Mouse (Mus musculus): ENCODE data around the gene Tmem174. TPM values are rescaled to one million over a fixed set of nuclear protein-coding genes. Genes with fewer than 3 reads are reported as not detected.

Gene Tmem174
- polyA plus RNA-seq, 1 experiment from 2014 or later: not detected

DNA sequence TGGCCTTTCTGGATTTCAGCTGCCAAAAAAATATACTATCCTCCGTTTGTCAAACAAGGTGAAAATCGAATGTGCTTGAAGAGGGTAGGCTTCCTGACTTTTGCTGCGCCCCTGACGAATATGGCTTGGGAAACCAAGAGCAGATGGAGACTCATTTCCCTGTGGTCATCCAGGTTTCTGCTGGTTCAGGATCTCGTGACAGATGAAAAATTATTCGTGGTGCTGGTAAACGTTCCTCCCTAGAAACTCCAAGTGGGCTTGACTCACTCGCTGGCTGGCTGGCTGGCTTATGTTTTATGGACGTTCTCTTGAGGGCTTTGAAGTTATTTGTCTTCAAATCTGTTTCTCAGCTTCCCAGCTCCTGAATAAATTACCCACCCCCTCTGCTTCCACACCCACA, 47.6 kb downstream of the Tmem174 start:
- Histone ChIP-seq H3K27me3 (replicated peaks; ENCODE audit: control insufficient read depth, insufficient read depth, low read length) (peaks cover 29% of the 10 kb centered on the region), H3K27ac (ENCODE audit: low read depth, low read length) (no peak overlapping the region), H3K36me3 (ENCODE audit: control insufficient read depth, insufficient read depth, low read length) (no peaks in the 10 kb centered on the region), H3K4me2 (peak overlapping the region; percentile 73; the same call in 1 of the 2 replicates), H3K4me3 (ENCODE audit: low read depth, low read length) (no peak overlapping the region), H3K9ac (ENCODE audit: low read depth, low read length) (no peak overlapping the region), H3K4me1 (replicated peaks; ENCODE audit: control insufficient read depth, insufficient read depth, low read length) (0 out of 2 replicates have a peak, but pooled peaks cover 3% of the 10 kb centered on the region), H3K9me3 (ENCODE audit: control insufficient read depth, low read length) (no peaks in the 10 kb centered on the region)
- 42% methylated on average over 9 of the region's 9 CpGs for WGBS
- ATAC-seq (replicated peaks; ENCODE audit: low FRiP score) (no peak), DNase-seq (ENCODE audit: low spot score) (no peak)

DNA sequence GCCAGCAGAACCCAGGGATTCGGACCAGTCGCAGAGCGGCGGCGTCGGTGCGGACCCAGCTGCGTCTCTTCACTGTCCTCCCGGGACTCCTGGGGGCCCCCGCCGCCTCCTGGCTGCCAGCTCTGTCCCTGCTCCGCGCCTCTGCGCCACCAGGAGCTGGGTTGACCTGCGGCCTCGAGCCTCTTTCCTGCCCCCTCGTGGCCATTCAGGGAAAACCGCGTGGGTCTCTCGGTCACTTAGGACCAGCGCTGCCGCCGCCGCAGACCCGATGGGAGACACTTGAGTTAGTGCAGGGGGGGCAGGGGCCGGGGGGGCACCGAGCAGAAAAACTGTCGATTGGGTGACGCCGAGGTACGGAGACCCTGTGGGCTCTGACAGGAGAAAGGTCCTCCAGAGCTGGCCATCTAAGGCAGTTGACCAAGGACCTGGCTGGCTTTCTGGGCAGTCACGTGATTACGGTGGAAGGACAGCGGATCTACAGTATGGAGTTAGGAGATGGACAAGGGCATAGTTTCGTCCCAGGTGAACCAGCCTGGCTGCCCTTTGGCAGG, 48.2 kb downstream of the Tmem174 start:
- Histone ChIP-seq H3K4me3 (ENCODE audit: low read depth, low read length) (peak overlapping the region; percentile 44), H3K9ac (ENCODE audit: low read depth, low read length) (peak overlapping the region; percentile 39), H3K4me1 (replicated peaks; ENCODE audit: control insufficient read depth, insufficient read depth, low read length) (0 out of 2 replicates have a peak, but pooled peaks cover 3% of the 10 kb centered on the region), H3K27ac (ENCODE audit: low read depth, low read length) (no peak overlapping the region), H3K27me3 (replicated peaks; ENCODE audit: control insufficient read depth, insufficient read depth, low read length) (peaks cover 29% of the 10 kb centered on the region), H3K36me3 (ENCODE audit: control insufficient read depth, insufficient read depth, low read length) (no peaks in the 10 kb centered on the region), H3K9me3 (ENCODE audit: control insufficient read depth, low read length) (no peaks in the 10 kb centered on the region), H3K4me2 (peak overlapping the region; percentile 73)
- peak; percentile 79 for DNase-seq (ENCODE audit: low spot score)
- 2% methylated on average over 35 of the region's 35 CpGs for WGBS
- peak; percentile 68 for ATAC-seq (replicated peaks; ENCODE audit: low FRiP score)

DNA sequence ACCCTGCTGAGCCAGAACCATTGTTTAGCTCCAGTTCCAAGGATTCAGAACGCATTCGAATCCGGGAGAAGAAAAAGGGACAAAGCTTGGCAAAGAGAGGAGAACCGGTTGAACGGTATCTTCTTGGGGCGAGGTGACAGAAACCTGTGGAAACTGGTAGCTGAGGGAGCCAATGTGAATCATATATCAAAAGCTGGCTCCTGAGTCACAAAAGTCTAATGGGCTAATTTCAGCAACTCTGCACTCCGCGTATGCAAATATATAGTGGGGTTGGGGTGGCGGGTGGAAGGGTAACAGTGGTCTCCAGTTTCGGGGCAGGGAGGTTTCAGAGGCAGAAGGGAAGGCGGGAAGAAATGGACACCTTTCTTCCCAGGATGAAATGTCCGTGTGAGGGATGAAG, 48.7 kb downstream of the Tmem174 start:
- DNase-seq (ENCODE audit: low spot score) (no peak), ATAC-seq (replicated peaks; ENCODE audit: low FRiP score) (no peak)
- 8% methylated on average over 12 of the region's 12 CpGs for WGBS
- Histone ChIP-seq H3K9ac (ENCODE audit: low read depth, low read length) (peak overlapping the region; percentile 39), H3K4me2 (peak overlapping the region; percentile 73), H3K9me3 (ENCODE audit: control insufficient read depth, low read length) (no peaks in the 10 kb centered on the region), H3K4me1 (replicated peaks; ENCODE audit: control insufficient read depth, insufficient read depth, low read length) (0 out of 2 replicates have a peak, but pooled peaks cover 3% of the 10 kb centered on the region), H3K27ac (ENCODE audit: low read depth, low read length) (no peak overlapping the region), H3K36me3 (ENCODE audit: control insufficient read depth, insufficient read depth, low read length) (no peaks in the 10 kb centered on the region), H3K27me3 (replicated peaks; ENCODE audit: control insufficient read depth, insufficient read depth, low read length) (peaks cover 29% of the 10 kb centered on the region), H3K4me3 (ENCODE audit: low read depth, low read length) (peak overlapping the region; percentile 44)

DNA sequence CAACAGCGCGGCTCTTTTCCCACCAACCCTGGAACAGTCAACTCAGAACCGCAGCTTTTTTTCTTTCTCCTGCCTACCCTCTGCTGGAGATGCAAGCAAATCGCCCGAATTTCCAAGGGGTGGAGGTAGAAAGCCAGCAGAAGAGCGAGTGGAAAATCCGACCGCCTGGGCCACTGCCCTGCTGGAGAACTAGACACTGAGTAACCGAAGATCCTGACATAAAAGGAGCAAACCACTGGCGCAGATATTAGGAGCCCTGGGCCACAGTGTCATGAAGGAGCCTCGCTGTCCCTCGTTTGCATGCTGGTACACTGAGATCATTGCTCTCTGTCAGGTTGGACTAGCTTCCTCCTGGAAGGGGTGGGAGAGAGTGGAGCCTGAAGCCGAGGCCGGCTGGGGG, 49.6 kb downstream of the Tmem174 start:
- Histone ChIP-seq H3K9me3 (ENCODE audit: control insufficient read depth, low read length) (no peaks in the 10 kb centered on the region), H3K27me3 (replicated peaks; ENCODE audit: control insufficient read depth, insufficient read depth, low read length) (peaks cover 29% of the 10 kb centered on the region), H3K36me3 (ENCODE audit: control insufficient read depth, insufficient read depth, low read length) (no peaks in the 10 kb centered on the region), H3K27ac (ENCODE audit: low read depth, low read length) (no peak overlapping the region), H3K4me1 (replicated peaks; ENCODE audit: control insufficient read depth, insufficient read depth, low read length) (0 out of 2 replicates have a peak, but pooled peaks cover 3% of the 10 kb centered on the region), H3K4me3 (ENCODE audit: low read depth, low read length) (no peak overlapping the region), H3K4me2 (no peak overlapping the region), H3K9ac (ENCODE audit: low read depth, low read length) (no peak overlapping the region)
- 4% methylated on average over 14 of the region's 14 CpGs for WGBS
- DNase-seq (ENCODE audit: low spot score) (no peak), ATAC-seq (replicated peaks; ENCODE audit: low FRiP score) (no peak)

DNA sequence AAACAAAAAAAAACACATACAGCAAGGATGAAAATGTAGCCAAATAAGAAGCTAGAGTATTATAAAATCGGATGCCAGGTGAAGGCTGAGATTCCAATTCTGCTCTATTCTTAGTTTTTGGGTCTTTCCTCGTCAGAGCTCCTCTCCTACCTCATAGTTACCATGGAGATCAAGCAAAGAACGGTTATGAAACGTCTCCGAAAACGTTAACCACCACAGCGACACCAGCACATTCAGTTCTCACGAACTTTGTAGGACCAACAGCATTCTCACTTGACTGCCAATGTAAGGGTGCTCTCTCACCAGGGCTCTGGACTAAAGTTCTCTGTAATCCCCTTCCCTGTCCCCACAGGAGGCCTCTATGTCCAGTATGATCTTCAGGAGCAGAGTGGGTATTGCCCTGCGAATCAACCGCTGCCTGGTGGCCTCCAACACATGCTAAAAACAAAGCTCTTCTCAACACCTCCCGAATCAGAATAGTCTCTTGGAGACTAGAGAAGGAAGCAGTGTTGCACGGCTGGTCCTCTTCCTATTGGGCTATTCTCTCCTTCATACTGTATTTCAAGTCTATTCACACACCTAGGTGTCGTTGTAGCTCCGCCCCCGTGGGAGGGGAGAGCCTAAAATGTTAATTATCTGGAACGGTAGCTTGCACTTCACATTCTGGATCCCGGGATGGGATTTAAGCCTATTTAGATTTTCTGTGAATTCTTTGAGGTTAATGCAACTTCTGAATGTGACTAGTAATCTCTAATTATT, 50.2 kb downstream of the Tmem174 start:
- no peak for DNase-seq (ENCODE audit: low spot score)
- no peaks in the 10 kb centered on the region for H3K9me3 ChIP-seq (ENCODE audit: control insufficient read depth, low read length)
- ATAC-seq (replicated peaks; ENCODE audit: low FRiP score): no peak
- 27% methylated on average over 17 of the region's 17 CpGs for WGBS
- H3K4me3 ChIP-seq (ENCODE audit: low read depth, low read length): no peak overlapping the region
- H3K4me1 ChIP-seq (replicated peaks; ENCODE audit: control insufficient read depth, insufficient read depth, low read length): 0 out of 2 replicates have a peak, but pooled peaks cover 3% of the 10 kb centered on the region
- no peak overlapping the region for H3K27ac ChIP-seq (ENCODE audit: low read depth, low read length)
- H3K4me2 ChIP-seq: no peak overlapping the region
- no peak overlapping the region for H3K9ac ChIP-seq (ENCODE audit: low read depth, low read length)
- peaks cover 29% of the 10 kb centered on the region for H3K27me3 ChIP-seq (replicated peaks; ENCODE audit: control insufficient read depth, insufficient read depth, low read length)
- H3K36me3 ChIP-seq (ENCODE audit: control insufficient read depth, insufficient read depth, low read length): no peaks in the 10 kb centered on the region

Other genes with a start within 250 kb of the Tmem174 start
- 1.9 and 2.0 TPM in 2 replicates for gene Gm10320, start 145.4 kb downstream of the Tmem174 start, polyA plus RNA-seq (2014; fragmentation: Nextera tagmentation; extraction: Ambion mirVana)
- gene Tmem171, start 57.4 kb upstream of the Tmem174 start, polyA plus RNA-seq (2014; fragmentation: Nextera tagmentation; extraction: Ambion mirVana): 0.19 TPM in 1 of 2 replicates, not detected in the other
- 23.7 and 25.3 TPM in 2 replicates for gene Fcho2, start 178.0 kb upstream of the Tmem174 start, polyA plus RNA-seq (2014; fragmentation: Nextera tagmentation; extraction: Ambion mirVana)